Mouse (Mus musculus) neural tube, embryonic 14.5 days (tissue): ENCODE measurements around the gene C2cd5. TPM values are rescaled to one million over a fixed set of nuclear protein-coding genes. Genes with fewer than 3 reads are reported as not detected.

ENCODE experiments used
- ATAC-seq: fragments of 200-750 bp; cut with Nextera tagmentation; 2 replicates; pipeline ENCODE4 v1.8.0; 2017; ENCODE audit warnings: low read depth, mild to moderate bottlenecking, moderate TSS enrichment, moderate library complexity
- H3K27ac ChIP-seq: fragments of 300-500 bp; sonication (generic); 2 replicates; pipeline ENCODE4 v1.5.1; 2014; ENCODE audit warnings: low read depth, mild to moderate bottlenecking, control low read depth, low read length, moderate library complexity, mixed read lengths
- H3K27me3 ChIP-seq: fragments of 300-500 bp; sonication (generic); 2 replicates; pipeline ENCODE4 v1.6.1; 2014; ENCODE audit warnings: low read length; ENCODE audit not compliant: control insufficient read depth, insufficient read depth
- H3K36me3 ChIP-seq: fragments of 300-500 bp; sonication (generic); 2 replicates; pipeline ENCODE4 v1.6.1; 2014; ENCODE audit warnings: low read length, mixed read lengths; ENCODE audit not compliant: control insufficient read depth, insufficient read depth
- H3K4me1 ChIP-seq: fragments of 300-500 bp; sonication (generic); 2 replicates; pipeline ENCODE4 v1.6.1; 2014; ENCODE audit warnings: low read length; ENCODE audit not compliant: control insufficient read depth, insufficient read depth
- H3K4me2 ChIP-seq: fragments of 300-500 bp; sonication (generic); 2 replicates; pipeline ENCODE4 v1.6.1; 2014; ENCODE audit warnings: mild to moderate bottlenecking, low read depth, low read length, control low read depth
- H3K4me3 ChIP-seq: fragments of 300-500 bp; sonication (generic); 2 replicates; pipeline ENCODE4 v1.5.1; 2014; ENCODE audit warnings: low read depth, low read length, control low read depth, mixed read lengths
- H3K9ac ChIP-seq: fragments of 300-500 bp; sonication (generic); replicated peaks from 2 replicates; pipeline ENCODE4 v1.6.1; 2014; ENCODE audit warnings: low read depth, mild to moderate bottlenecking, control low read depth, low read length, mixed read lengths
- H3K9me3 ChIP-seq: fragments of 300-500 bp; sonication (generic); 2 replicates; pipeline ENCODE4 v1.6.1; 2016; ENCODE audit warnings: low read length; ENCODE audit not compliant: control insufficient read depth
- WGBS: fragments of 180-500 bp; shearing (Covaris S2); extraction: QIAGEN DNeasy Blood & Tissue Kit; methylation state at CpG from one replicate; pipeline ENCODE4 v1.1.7; 2014; 5-methylcytosine and 5-hydroxymethylcytosine counted together
- polyA plus RNA-seq: library from polyadenylated mRNA; unstranded; fragments of >200 nt; fragmentation: Nextera tagmentation; extraction: Ambion mirVana; gene quantifications from 2 replicates; pipeline ENCODE4 v1.2.1, GENCODE M21; 2014

Gene C2cd5
- polyA plus RNA-seq, 1 experiment from 2014 or later = 60.7 TPM

- no peak for ATAC-seq
- no peak overlapping the region for H3K4me2 ChIP-seq
- no peak overlapping the region for H3K27ac ChIP-seq
- no peaks in the 10 kb centered on the region for H3K27me3 ChIP-seq
- no peak overlapping the region for H3K4me3 ChIP-seq
- no peak overlapping the region for H3K9ac ChIP-seq
- 89% methylated on average over 6 of the region's 6 CpGs for WGBS
- no peaks in the 10 kb centered on the region for H3K9me3 ChIP-seq
- no peaks in the 10 kb centered on the region for H3K4me1 ChIP-seq
- peaks cover 40% of the 10 kb centered on the region for H3K36me3 ChIP-seq
Measured at GRCm38 (mm10) chr6:143073476-143073875, 26.5 kb downstream of the C2cd5 start.

GRCm38 (mm10) chr6:143072412-143073014 lies 27.4 kb downstream of the C2cd5 start:
- H3K4me3 ChIP-seq = no peak overlapping the region
- no peak overlapping the region for H3K4me2 ChIP-seq
- H3K36me3 ChIP-seq = peaks cover 33% of the 10 kb centered on the region
- no peaks in the 10 kb centered on the region for H3K4me1 ChIP-seq
- no peak overlapping the region for H3K27ac ChIP-seq
- no peak for ATAC-seq
- 79% methylated on average over 8 of the region's 8 CpGs for WGBS
- no peak overlapping the region for H3K9ac ChIP-seq
- no peaks in the 10 kb centered on the region for H3K27me3 ChIP-seq
- H3K9me3 ChIP-seq = no peaks in the 10 kb centered on the region

GRCm38 (mm10) chr6:143070736-143071135 lies 29.2 kb downstream of the C2cd5 start:
- Histone ChIP-seq H3K4me3 (no peak overlapping the region), H3K36me3 (peaks cover 27% of the 10 kb centered on the region), H3K27me3 (no peaks in the 10 kb centered on the region), H3K9ac (no peak overlapping the region), H3K27ac (no peak overlapping the region), H3K4me2 (no peak overlapping the region), H3K4me1 (no peaks in the 10 kb centered on the region), H3K9me3 (no peaks in the 10 kb centered on the region)
- no peak for ATAC-seq
- WGBS = 91% methylated on average over 9 of the region's 9 CpGs

- Histone ChIP-seq H3K36me3 (peaks cover 23% of the 10 kb centered on the region), H3K4me2 (no peak overlapping the region), H3K4me1 (no peaks in the 10 kb centered on the region), H3K9me3 (no peaks in the 10 kb centered on the region), H3K4me3 (no peak overlapping the region), H3K27me3 (no peaks in the 10 kb centered on the region), H3K9ac (no peak overlapping the region), H3K27ac (no peak overlapping the region)
- 91% methylated on average over 5 of the region's 5 CpGs for WGBS
- no peak for ATAC-seq
Measured at GRCm38 (mm10) chr6:143070019-143070418, 29.9 kb downstream of the C2cd5 start.

DNA sequence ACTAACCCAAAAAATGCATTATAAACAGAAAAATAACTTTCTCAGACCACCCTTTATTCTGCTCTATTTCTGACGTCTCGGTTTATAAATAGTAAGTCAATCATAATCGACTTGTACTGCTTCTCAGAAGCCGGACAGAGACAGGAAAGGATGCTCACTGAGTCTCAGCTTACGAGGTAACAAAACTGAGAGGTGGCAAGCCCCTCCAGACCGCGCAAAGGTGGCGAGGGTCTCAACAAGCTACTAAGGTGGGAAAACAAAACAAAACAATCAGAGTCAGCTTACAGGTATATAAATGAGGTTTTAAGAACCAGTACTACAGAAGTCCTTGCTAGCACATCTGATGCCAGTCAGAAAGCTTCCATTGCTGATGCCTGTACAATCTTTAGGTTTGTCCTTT lies 30.3 kb downstream of the C2cd5 start:
- H3K27ac ChIP-seq = no peak overlapping the region
- H3K4me2 ChIP-seq = no peak overlapping the region
- ATAC-seq = no peak
- H3K27me3 ChIP-seq = no peaks in the 10 kb centered on the region
- no peaks in the 10 kb centered on the region for H3K9me3 ChIP-seq
- H3K4me3 ChIP-seq = no peak overlapping the region
- H3K36me3 ChIP-seq = peaks cover 20% of the 10 kb centered on the region
- 93% methylated on average over 8 of the region's 8 CpGs for WGBS
- H3K9ac ChIP-seq = no peak overlapping the region
- H3K4me1 ChIP-seq = no peaks in the 10 kb centered on the region

GRCm38 (mm10) chr6:143068181-143068915 lies 31.6 kb downstream of the C2cd5 start:
- Histone ChIP-seq H3K9me3 (no peaks in the 10 kb centered on the region), H3K36me3 (peaks cover 13% of the 10 kb centered on the region), H3K4me3 (no peak overlapping the region), H3K4me2 (no peak overlapping the region), H3K4me1 (no peaks in the 10 kb centered on the region), H3K27ac (no peak overlapping the region), H3K9ac (no peak overlapping the region), H3K27me3 (no peaks in the 10 kb centered on the region)
- no peak for ATAC-seq
- 78% methylated on average over 9 of the region's 9 CpGs for WGBS

GRCm38 (mm10) chr6:143067654-143068053 lies 32.3 kb downstream of the C2cd5 start:
- 86% methylated on average over 3 of the region's 3 CpGs for WGBS
- Histone ChIP-seq H3K27ac (no peak overlapping the region), H3K4me2 (no peak overlapping the region), H3K27me3 (no peaks in the 10 kb centered on the region), H3K9ac (no peak overlapping the region), H3K36me3 (peaks cover 9% of the 10 kb centered on the region), H3K4me3 (no peak overlapping the region), H3K9me3 (no peaks in the 10 kb centered on the region), H3K4me1 (no peaks in the 10 kb centered on the region)
- no peak for ATAC-seq

DNA sequence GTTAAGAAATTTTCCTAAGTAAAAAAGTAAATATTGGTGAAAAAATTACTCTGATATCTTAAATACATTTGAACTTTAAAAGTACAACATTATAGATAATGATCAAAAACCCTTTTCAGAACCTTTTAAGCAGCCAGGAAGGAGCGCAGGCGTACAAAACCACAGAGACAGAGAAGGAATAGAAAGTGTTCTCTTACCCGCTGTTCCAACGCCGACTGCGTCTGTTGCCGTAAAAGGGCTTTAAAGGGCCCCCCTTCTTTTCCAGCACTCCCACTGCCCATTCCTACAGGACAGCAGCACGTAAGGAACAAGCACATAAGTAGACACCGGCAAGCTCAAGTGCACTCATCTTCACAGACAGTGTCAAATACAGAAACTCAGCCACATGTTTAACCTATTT lies 33.1 kb downstream of the C2cd5 start:
- Histone ChIP-seq H3K27me3 (no peaks in the 10 kb centered on the region), H3K9me3 (no peaks in the 10 kb centered on the region), H3K9ac (no peak overlapping the region), H3K36me3 (peaks cover 9% of the 10 kb centered on the region), H3K27ac (no peak overlapping the region), H3K4me1 (no peaks in the 10 kb centered on the region), H3K4me2 (no peak overlapping the region), H3K4me3 (no peak overlapping the region)
- WGBS = 81% methylated on average over 9 of the region's 9 CpGs
- no peak for ATAC-seq

- Histone ChIP-seq H3K4me2 (no peak overlapping the region), H3K9me3 (no peaks in the 10 kb centered on the region), H3K27ac (no peak overlapping the region), H3K27me3 (no peaks in the 10 kb centered on the region), H3K36me3 (peaks cover 4% of the 10 kb centered on the region), H3K4me1 (no peaks in the 10 kb centered on the region), H3K4me3 (no peak overlapping the region), H3K9ac (no peak overlapping the region)
- WGBS = 86% methylated on average over 2 of the region's 2 CpGs
- ATAC-seq = no peak; the same call in 1 of the 2 replicates
Measured at GRCm38 (mm10) chr6:143064047-143064446, 35.9 kb downstream of the C2cd5 start.
